Mouse (Mus musculus) layer of hippocampus, adult 18-20 months (tissue): ENCODE measurements around the gene Nfib. TPM values are rescaled to one million over a fixed set of nuclear protein-coding genes. Genes with fewer than 3 reads are reported as not detected.
A peak's percentile ranks its signal among the peaks of the same experiment; 100 is the strongest.

ENCODE experiments used
- DNase-seq, 2 experiments: peaks; one replicate each; pipeline ENCODE4 v3.0.0; 2022; ENCODE audit warnings: low spot score in 2 of 2
- total RNA-seq, 2 experiments: library from RNA; stranded (reverse); gene quantifications; 2 replicates each; pipeline ENCODE4 v1.2.3; 2021

Nfib gene
- total RNA-seq, 2 experiments from 2014 or later: 153 to 156 TPM

GRCm38 (mm10) chr4:82438631-82439030 lies 266.9 kb downstream of the Nfib start:
- no peak for DNase-seq

DNA sequence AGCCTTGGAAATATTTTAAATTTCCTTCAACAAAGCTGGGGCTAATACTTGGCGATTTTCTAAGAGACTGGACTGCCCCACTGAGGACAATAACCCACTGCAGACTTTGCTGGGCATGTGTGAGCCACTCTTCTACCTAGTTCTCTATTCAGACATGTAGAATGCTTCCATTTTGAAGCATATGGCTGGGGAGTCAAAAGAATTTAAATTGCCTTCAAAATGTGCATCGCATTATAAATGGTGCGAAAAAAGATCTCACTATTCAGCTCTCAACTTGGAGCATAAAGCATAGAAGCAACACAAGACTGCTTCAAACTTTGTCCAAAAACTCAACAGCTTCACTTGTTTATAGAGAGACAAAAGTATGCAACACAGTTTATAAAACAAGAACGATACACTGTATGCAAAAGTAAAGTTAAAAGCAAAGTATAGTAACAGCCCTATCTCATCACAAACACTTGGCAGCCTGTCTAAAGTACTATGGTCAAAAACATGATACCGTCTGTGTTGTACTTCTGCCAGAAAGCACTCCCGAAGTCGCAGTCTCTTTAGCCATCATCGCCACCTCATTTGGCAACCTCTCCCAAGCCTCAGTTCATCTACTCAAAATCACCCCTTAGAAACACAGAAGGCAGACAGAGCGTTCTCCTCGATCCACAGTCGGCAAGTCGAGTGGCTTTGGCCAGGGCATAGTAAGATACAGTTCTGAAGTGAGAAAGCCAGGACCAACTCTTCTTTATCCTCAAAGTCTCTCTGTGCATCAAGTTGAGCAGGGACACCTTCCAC lies 267.8 kb downstream of the Nfib start:
- DNase-seq: no peak

GRCm38 (mm10) chr4:82436656-82437055 lies 268.9 kb downstream of the Nfib start:
- DNase-seq: no peak

GRCm38 (mm10) chr4:82435716-82436115 lies 269.8 kb downstream of the Nfib start:
- no peak for DNase-seq

DNA sequence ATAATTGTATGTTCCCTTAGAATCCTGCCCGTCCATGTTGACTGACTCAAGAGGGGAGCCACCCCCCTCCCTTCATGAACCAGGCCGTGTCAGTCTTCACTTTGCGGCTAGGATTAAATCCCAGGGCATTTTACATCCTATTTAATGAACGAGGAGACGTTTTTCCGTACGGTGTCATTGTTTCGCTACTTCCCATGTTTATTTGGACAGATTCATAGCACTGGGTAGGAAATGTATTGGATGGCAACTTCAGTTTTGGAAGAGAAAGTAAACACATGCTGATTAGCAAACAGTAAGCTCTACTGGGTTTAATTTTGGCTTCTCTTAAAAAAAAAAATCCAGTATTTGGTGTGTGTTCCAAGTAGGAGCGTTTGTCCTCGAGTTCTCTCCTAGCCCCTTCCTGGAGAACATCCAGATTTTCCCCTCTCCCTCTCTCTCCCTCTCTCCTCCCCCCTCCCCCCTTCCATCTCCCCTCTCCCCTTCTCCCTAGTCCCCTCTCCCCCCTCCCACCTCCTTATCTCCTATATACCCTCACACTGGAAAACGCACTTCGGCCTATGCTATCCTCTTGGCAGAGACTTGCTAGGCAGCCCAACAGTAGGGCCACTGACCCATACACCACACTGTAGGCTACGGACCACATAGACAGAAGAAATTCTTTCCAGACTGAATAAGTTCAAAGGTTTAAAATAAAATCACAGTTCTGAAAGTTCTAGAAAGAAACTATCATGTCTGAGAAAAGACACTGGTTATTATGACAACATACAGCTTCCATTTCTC lies 271.4 kb downstream of the Nfib start:
- no peak for DNase-seq

GRCm38 (mm10) chr4:82431831-82432230 lies 273.7 kb downstream of the Nfib start:
- no peak for DNase-seq

GRCm38 (mm10) chr4:82430802-82431201 lies 274.7 kb downstream of the Nfib start:
- no peak for DNase-seq

GRCm38 (mm10) chr4:82426224-82426623 lies 279.3 kb downstream of the Nfib start:
- no peak for DNase-seq

GRCm38 (mm10) chr4:82418241-82418640 lies 287.3 kb downstream of the Nfib start:
- no peak for DNase-seq

DNA sequence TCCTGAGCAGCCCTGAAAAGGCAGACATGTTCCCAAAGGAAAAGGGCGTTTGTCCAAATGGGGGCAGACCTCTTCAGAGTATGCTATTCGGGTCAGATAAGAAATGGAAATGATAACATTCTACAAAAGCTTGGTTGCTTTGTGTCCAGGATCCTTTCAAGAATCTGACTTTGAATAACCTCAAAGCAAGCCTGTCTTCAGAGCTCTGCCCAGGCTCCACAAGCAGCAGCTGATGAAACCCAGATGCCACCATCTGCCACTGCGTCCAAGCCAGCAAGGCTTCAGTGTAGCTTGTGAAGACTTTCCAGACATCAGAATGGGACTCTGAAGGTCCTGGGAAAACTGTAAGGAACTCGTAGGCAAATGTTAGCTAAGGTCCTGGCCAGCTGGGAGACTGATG lies 289.7 kb downstream of the Nfib start:
- DNase-seq: no peak

- DNase-seq: no peak
Observed at GRCm38 (mm10) chr4:82412651-82413050, 292.9 kb downstream of the Nfib start.

GRCm38 (mm10) chr4:82411965-82412364 lies 293.6 kb downstream of the Nfib start:
- DNase-seq: no peak

GRCm38 (mm10) chr4:82408463-82409404 lies 296.8 kb downstream of the Nfib start:
- DNase-seq: peak in 1 of 2 experiments; percentile 62

DNA sequence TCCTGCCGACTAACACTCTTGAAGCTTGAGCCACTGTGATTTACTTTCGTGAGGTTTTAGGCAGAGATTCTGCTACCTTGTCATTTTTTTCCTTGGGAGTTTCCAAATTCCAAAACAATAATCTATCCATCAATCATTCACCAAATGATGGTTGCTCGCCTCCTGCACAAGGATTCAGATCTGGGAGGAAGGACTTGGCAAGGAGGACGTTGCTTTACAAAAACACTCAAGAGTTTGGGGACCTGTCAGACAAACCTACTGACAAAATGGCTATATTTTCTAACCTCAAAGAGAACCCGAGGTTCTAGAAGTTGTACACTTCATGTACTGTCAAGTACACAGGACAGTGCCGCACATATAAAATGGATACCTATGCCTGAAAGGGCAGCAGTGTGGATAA lies 299.0 kb downstream of the Nfib start:
- DNase-seq: no peak

DNA sequence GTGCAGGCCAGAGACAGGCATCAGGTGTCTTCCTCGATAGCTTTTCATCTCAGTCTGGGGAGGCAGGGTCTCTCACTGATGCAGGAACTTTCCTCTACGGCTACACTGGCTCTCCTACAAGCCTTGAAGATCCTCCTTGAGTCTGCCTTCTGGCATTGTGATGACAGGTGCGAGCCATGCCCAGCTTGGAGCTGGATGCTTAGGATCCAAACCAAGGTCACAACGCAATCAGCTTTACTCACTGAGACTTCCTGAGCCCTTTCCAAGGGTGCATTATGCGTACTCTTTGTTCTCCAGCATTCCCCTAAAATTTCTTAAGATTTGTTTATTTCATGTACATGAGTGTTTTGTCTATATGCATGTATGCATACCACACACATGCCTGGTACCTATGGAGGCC lies 299.8 kb downstream of the Nfib start:
- DNase-seq: no peak

GRCm38 (mm10) chr4:82403975-82404651 lies 301.4 kb downstream of the Nfib start:
- peak; percentile 41 to 70 for DNase-seq

DNA sequence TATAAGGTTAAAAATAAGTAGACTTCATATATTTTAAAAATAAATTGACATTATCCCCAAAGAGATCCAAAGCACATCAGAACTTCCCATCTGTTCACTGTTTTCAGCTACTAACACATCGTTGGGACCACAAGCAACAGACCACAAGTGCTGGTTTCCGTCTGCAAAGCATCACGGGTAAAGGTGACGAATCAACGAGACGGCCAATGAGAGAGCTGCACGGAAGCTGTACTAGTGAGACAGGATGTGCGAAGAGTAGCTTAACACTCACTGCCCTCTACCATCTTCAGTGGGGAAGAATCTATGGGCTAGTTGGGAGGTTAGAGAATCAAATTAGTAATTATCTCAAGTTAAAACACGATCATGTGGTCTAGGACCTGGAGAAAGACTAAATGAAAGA lies 302.9 kb downstream of the Nfib start:
- DNase-seq: no peak

DNA sequence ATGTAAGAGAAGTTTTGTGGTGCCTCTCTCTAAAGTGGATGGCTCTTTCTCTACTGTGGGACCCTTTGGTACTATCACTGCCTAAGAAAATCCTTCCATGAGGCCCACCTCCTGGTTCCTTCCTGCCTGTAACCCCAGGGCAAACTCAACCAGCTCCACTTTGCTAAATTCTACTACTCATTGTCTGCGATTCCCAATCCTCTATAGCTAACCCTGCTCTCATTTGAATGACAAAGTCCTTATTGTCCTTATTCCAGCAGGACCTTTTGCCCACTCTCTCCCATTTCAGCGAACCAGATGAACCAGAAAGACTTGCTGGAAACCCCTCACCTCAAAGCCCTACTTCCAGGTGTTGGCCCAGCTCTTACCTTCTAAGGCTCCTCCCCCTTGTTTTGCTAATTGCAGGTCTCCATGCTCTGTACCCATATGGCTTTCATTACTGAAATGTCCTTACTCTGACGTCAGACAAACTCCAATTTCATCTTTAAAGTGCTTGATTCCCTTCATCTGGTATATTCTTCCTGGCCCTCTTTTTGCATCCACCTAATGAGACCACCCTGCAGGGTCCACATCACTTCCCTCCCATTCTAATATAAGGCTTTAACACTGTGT lies 304.0 kb downstream of the Nfib start:
- DNase-seq: no peak

GRCm38 (mm10) chr4:82400536-82400935 lies 305.0 kb downstream of the Nfib start:
- DNase-seq: no peak
